Mouse (Mus musculus) erythroblast, embryonic 14.5 days (primary cell): ENCODE results near the gene Arfgef2. TPM values are rescaled to one million over a fixed set of nuclear protein-coding genes. Genes with fewer than 3 reads are reported as not detected.
"Not testable (repeated sequence)": the region's sequence is repeated elsewhere in the genome, so short reads cannot be mapped to it uniquely, and the experiment has no call there.

Source experiments
- H3K27me3 ChIP-seq: 2 replicates; pipeline ENCODE4 v1.6.1; 2012; ENCODE audit warnings: inconsistent platforms; ENCODE audit not compliant: control insufficient read depth
- H3K36me3 ChIP-seq: 2 replicates; pipeline ENCODE4 v1.6.1; 2012; ENCODE audit warnings: mild to moderate bottlenecking, inconsistent platforms; ENCODE audit not compliant: control insufficient read depth
- H3K4me1 ChIP-seq: 2 replicates; pipeline ENCODE4 v1.6.1; 2012; ENCODE audit warnings: inconsistent platforms; ENCODE audit not compliant: control insufficient read depth
- H3K4me3 ChIP-seq: replicated peaks from 2 replicates; pipeline ENCODE3; 2012; ENCODE audit warnings: moderate library complexity, mild to moderate bottlenecking, inconsistent platforms
- H3K9me3 ChIP-seq: 2 replicates; pipeline ENCODE4 v1.6.1; 2012; ENCODE audit warnings: low read length, inconsistent platforms, mixed read lengths; ENCODE audit not compliant: control insufficient read depth
- GATA1 ChIP-seq: IDR thresholded peaks from 2 replicates; pipeline ENCODE4 v1.6.1; 2012; ENCODE audit warnings: low read length, inconsistent platforms, mixed read lengths
- TAL1 ChIP-seq: IDR thresholded peaks from 3 replicates; pipeline ENCODE4 v1.6.1; 2012; ENCODE audit warnings: low read length, inconsistent platforms, mixed read lengths
- polyA plus RNA-seq: library from polyadenylated mRNA; stranded (reverse); fragments of >175 nt; gene quantifications from 2 replicates; pipeline ENCODE4 v1.2.3, GENCODE M21; 2012

The Arfgef2 gene
- polyA plus RNA-seq, 1 experiment = 0.48 TPM

DNA sequence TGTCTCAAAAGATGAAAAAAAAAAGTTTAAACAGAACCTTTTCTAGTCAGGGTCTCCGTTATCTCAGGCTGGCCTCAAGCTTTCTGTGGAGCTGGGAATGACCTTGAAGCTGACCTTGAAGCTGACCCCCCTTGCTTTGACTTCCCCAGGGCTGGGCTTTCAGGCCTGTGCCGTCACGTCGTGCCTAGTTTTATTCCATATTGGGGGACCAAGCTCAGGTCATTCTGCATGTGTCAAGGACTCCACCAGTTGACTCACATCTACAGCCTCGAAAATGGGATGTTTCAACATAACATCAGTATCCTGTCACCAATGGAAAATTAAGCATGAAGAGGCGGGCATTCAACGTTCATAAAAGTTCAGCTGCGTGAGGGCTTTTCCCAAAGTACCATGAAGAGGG is 25.4 kb upstream of the Arfgef2 start:
- H3K4me3 ChIP-seq = no peak overlapping the region
- no peaks in the 10 kb centered on the region for H3K9me3 ChIP-seq
- H3K36me3 ChIP-seq = no peaks in the 10 kb centered on the region
- H3K4me1 ChIP-seq = peaks cover 2% of the 10 kb centered on the region
- peaks cover 3% of the 10 kb centered on the region; the same call in 1 of the 2 replicates for H3K27me3 ChIP-seq
- TF ChIP-seq GATA1 (no peak), TAL1 (no peak)

DNA sequence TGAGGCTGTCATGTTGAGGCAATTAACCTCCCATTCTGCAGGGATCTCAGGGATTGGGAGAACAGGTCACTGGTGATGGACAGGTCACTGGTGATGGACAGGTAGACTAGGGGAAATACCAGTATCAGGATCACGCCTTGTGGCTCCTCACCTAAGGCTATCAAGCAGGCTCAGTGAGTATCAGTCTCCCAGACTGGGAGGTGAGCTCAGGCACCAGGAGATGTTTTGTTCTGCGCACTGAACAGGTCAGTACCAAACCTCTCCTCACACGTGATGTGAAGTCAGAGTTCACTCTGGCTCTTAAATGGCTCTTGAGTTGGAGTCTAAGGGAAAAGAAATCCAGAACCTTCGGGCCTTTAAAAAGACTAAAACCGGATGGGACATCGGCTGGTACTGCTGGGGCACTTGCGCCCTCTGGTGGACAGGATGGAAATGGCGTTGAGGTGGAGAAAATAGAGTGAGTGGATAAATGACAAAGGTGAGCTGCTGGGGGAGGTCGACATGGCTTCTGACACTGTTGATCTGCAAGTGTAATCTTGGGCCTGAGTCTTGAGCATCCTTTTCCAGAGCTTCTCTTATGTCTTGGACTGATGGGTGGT is 24.3 kb upstream of the Arfgef2 start:
- H3K4me3 ChIP-seq = no peak overlapping the region
- H3K27me3 ChIP-seq = peaks cover 13% of the 10 kb centered on the region
- no peaks in the 10 kb centered on the region for H3K36me3 ChIP-seq
- H3K9me3 ChIP-seq = no peaks in the 10 kb centered on the region
- TF ChIP-seq TAL1 (no peak), GATA1 (no peak)
- H3K4me1 ChIP-seq = peaks cover 10% of the 10 kb centered on the region

DNA sequence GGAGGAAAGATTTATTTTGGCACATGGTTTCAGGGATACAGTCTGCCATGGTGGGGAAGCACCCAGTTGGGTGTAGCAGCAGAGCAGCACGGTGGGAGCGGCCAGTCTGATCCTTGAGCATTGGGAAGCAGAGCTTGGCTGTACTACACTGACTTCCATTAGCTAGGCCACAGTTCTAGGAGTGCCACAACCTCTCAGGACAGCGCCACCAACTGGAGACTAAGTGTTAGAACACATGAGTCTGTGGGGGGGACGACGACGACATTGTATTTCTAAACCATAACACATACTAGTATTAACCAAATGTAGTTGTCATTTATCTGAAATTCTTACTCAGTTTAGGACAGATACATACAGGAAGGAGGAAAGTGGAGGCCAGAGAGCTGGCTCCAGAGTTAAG is 21.0 kb upstream of the Arfgef2 start:
- TF ChIP-seq GATA1 (no peak), TAL1 (no peak)
- no peak overlapping the region for H3K4me3 ChIP-seq
- H3K36me3 ChIP-seq = no peaks in the 10 kb centered on the region
- no peaks in the 10 kb centered on the region for H3K9me3 ChIP-seq
- peaks cover 22% of the 10 kb centered on the region for H3K4me1 ChIP-seq
- H3K27me3 ChIP-seq = peaks cover 22% of the 10 kb centered on the region

DNA sequence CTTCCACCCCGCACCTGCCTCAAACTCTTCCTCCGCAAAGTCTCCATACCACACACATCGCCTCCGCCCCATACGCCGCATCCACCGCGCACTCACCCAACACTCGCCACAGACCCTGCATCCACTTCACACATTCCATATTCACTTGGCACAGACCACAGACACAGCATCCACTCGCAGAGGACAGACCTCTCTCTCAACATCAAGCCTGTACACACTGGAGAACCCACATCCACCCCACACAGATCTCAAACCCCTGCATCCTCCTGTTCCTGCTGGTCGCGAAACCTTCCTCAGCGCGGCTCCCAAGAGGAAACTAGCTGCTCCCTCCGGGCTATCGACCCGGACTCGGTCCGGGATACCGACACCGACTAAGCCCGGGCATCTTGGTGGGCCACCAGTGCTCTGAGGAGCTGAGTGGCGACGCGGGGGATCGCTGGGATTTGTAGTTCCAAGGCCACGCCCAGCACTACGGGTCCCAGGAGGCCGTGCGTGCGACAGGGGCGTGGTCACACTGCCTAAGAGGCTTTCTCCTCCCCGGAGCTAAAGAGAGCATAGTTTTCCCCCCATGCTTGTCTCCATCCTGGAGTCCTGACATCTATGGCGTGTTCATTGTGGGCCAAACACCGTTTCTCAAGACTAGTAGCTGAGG is 18.9 kb upstream of the Arfgef2 start:
- no peaks in the 10 kb centered on the region for H3K36me3 ChIP-seq
- H3K4me3 ChIP-seq = peak overlapping the region; percentile 76
- H3K9me3 ChIP-seq = no peaks in the 10 kb centered on the region
- peaks cover 22% of the 10 kb centered on the region for H3K27me3 ChIP-seq
- TF ChIP-seq GATA1 = no peak
- TF ChIP-seq TAL1 = no peak
- H3K4me1 ChIP-seq = peaks cover 21% of the 10 kb centered on the region

DNA sequence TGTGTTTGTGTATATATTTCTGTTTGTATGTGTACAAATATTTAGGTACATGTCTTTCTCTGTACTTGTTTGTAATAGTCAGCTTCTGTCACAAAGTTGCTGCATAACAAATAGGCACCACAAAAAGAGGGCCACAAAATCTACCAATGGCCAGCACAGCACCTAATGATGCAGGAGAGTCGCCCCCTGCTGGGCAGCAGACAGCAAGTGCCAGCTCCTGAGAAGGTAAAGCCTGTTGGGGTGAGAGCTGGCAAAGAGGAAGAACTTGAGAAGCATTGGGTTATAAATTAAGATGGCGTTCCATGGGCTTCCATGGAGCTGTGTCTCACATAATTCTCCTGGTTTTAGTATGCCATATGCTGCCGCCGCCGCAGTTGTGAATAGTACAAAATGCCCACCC is 13.7 kb upstream of the Arfgef2 start:
- Histone ChIP-seq H3K4me3 (no peak overlapping the region), H3K4me1 (peaks cover 32% of the 10 kb centered on the region), H3K36me3 (peaks cover 13% of the 10 kb centered on the region), H3K9me3 (no peaks in the 10 kb centered on the region), H3K27me3 (peaks cover 3% of the 10 kb centered on the region)
- TF ChIP-seq GATA1 = no peak
- TF ChIP-seq TAL1 = no peak

DNA sequence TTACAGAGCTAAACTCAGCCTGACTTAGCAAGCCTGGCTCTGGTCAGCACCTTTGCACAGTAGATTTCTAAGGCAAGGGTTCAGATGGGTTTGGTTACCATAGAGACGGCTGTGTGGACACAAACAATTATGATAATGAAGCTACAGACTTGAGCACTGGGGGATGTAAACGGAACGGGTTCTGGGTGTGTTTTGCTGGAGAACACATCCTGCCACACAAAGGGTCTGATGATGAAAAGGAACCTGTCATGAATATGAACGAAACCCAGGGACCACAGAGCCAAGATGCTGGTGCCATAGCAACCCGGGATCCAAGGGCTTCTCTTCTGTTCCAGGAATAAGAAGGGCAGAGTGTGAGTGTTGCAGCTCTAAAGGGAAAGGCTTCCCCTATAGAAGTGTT is 13.0 kb upstream of the Arfgef2 start, which contains the start of gene Trp53rkb:
Gene Trp53rkb, plus strand, starts transcription at position 177 of the 400 bp plus-strand sequence.
- H3K36me3 ChIP-seq = peaks cover 19% of the 10 kb centered on the region
- peaks cover 26% of the 10 kb centered on the region for H3K4me1 ChIP-seq
- H3K4me3 ChIP-seq = peak within 1 kb of the TSS; percentile 74
- no peaks in the 10 kb centered on the region for H3K9me3 ChIP-seq
- no peak for TF ChIP-seq TAL1
- TF ChIP-seq GATA1 = no peak
- peaks cover 3% of the 10 kb centered on the region; the same call in 1 of the 2 replicates for H3K27me3 ChIP-seq

DNA sequence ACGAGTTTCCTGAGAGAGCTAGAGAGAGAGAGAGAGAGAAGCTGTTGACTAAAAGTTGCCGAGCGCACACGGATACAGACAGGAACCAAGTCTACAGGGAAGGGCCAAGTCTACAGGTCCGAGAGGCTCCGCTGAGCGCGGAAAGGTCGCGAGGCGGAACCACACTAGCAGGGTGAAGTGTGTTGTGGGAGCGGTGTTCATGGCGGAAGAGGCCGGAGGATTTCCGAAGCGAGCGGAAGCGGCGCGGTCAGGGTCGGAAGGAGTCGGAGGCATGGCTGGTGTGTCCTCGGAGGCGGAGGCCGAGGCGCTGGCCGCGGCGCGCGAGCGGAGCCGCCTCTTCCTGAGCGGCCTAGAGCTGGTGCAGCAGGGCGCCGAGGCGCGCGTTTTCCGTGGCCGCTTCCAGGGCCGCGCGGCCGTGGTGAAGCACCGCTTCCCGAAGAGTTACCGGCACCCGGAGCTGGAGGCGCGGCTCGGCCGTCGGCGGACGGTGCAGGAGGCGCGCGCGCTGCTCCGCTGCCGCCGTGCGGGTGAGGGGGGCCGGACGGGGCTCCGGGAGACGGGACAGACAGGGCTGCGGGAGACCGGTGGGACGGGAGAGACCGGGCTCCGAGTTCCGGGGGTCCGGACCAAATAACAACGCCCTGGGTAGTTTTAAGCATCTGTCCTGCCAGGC is 11.7 kb upstream of the Arfgef2 start:
- Histone ChIP-seq H3K4me1 (peaks cover 25% of the 10 kb centered on the region), H3K36me3 (peaks cover 31% of the 10 kb centered on the region), H3K4me3 (peak overlapping the region; percentile 74)
- not testable (repeated sequence) for H3K9me3 ChIP-seq, H3K27me3 ChIP-seq

DNA sequence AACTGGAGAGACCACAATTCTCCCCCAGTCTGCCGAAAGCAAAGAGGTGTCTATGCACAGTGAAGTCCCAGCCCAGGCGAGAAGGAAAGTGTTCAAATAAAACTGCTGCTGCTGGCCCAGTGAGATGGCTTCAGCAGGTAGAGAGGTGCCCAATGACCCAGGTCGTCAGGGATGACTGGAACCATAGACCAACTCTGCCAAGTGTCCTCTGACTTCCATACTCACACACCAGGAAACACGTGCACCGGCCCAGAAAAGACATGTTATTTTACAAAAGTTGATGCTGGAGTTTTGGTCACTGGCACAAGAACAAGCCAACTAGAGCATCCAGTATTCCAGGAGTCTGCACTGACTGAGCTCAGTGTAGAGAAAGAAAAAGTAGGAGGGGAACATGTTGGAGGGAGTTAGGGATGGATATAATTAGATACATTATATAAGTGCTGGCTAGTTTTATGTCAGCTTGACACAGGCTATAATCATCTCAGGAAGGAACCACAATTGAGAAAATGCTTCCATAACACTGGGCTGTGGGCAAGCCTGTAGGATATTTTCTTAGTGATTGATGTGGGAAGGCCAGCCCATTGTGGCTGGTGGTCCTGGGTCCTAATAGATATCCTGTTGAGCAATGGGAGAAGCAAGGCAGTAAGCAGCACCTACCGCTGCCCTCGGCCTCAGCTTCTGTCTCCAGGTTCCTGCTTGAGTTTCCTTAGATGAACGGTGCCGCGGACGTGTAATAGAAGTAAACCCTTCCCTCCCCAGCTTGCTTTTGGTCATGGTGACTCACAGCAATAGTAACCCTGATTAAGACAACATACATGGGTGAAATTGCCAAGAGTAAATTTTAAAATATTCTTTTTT is 5.5 kb upstream of the Arfgef2 start:
- Histone ChIP-seq H3K36me3 (peaks cover 31% of the 10 kb centered on the region), H3K4me3 (no peak overlapping the region), H3K9me3 (no peaks in the 10 kb centered on the region), H3K4me1 (peaks cover 4% of the 10 kb centered on the region), H3K27me3 (peaks cover 6% of the 10 kb centered on the region)
- no peak for TF ChIP-seq TAL1
- no peak for TF ChIP-seq GATA1

DNA sequence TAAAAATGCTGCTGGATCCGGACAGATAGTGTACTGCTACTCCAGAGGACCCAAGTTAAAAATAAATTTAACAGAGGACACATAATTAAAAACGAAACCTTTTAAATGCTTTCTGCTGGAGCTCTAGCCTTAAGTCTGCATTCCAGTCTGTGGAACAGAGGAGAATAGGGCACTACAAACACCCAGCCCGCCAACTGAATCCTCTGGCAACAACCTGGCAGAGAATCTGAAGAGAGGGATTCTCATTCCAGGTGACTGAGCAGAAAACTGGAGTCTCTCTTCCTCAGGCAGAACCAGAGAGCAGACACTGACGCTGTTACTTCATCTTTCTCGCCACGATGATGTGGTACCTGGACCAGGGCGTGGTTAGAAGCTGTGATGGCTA is 4.9 kb upstream of the Arfgef2 start:
- H3K4me1 ChIP-seq = peaks cover 9% of the 10 kb centered on the region
- H3K36me3 ChIP-seq = peaks cover 31% of the 10 kb centered on the region
- H3K9me3 ChIP-seq = no peaks in the 10 kb centered on the region
- no peak overlapping the region for H3K4me3 ChIP-seq
- peaks cover 6% of the 10 kb centered on the region for H3K27me3 ChIP-seq
- no peak for TF ChIP-seq GATA1
- TF ChIP-seq TAL1 = no peak
